16 mouse cellular contexts compared by ENCODE assay signal in genomic region chr10:84707752-84708530, GRCm38 (mm10). TPM values are rescaled to one million over a fixed set of nuclear protein-coding genes. Genes with fewer than 3 reads are reported as not detected.
A peak's percentile ranks its signal among the peaks of the same experiment; 100 is the strongest.
DNase-seq lines count a peak whose midpoint lies in the region; ATAC-seq lines count a peak whose summit lies in the region.
"Had no signal": no experiment of that assay in that cellular context is flagged by ENCODE, and none has a peak within 500 bp of the region (broad histone marks: within the 10 kb centered on the region; RNA-seq: fewer than 3 reads in every experiment).

No protein-coding gene starts in this region.

- H3K4me1 ChIP-seq in heart, embryonic 15.5 days (replicated peaks) = peaks cover 32% of the 10 kb centered on the region
- peaks cover 34% of the 10 kb centered on the region for H3K4me1 ChIP-seq in hindbrain, embryonic 14.5 days (replicated peaks; ENCODE audit: control insufficient read depth, insufficient read depth, low read length)
- H3K4me1 ChIP-seq in neural tube, embryonic 15.5 days = peaks cover 42% of the 10 kb centered on the region

- no peak for ATAC-seq in heart, embryonic 15.5 days (replicated peaks; ENCODE audit: insufficient number of reproducible peaks, insufficient read depth, low FRiP score, low read depth)
- ATAC-seq in hindbrain, embryonic 14.5 days (ENCODE audit: low FRiP score) = no peak
- ATAC-seq in neural tube, embryonic 15.5 days (ENCODE audit: low FRiP score) = no peak

- no peaks in the 10 kb centered on the region for H3K27me3 ChIP-seq in heart, embryonic 15.5 days
- no peaks in the 10 kb centered on the region for H3K27me3 ChIP-seq in hindbrain, embryonic 14.5 days (ENCODE audit: control insufficient read depth, insufficient read depth, low read length)
- no peaks in the 10 kb centered on the region for H3K27me3 ChIP-seq in neural tube, embryonic 15.5 days (replicated peaks)

- no peaks in the 10 kb centered on the region for H3K36me3 ChIP-seq in heart, embryonic 15.5 days
- H3K36me3 ChIP-seq in hindbrain, embryonic 14.5 days (replicated peaks; ENCODE audit: control insufficient read depth, insufficient read depth) = no peaks in the 10 kb centered on the region; the same call in 1 of the 2 replicates
- no peaks in the 10 kb centered on the region for H3K36me3 ChIP-seq in neural tube, embryonic 15.5 days

- H3K27ac ChIP-seq in heart, embryonic 15.5 days = peak overlapping the region; percentile 74
- H3K27ac ChIP-seq in hindbrain, embryonic 14.5 days = peak overlapping the region; percentile 63; the same call in 1 of the 2 replicates
- H3K27ac ChIP-seq in neural tube, embryonic 15.5 days (replicated peaks) = peak overlapping the region; percentile 56; the same call in 1 of the 2 replicates

- no peak overlapping the region for H3K4me3 ChIP-seq in heart, embryonic 15.5 days
- H3K4me3 ChIP-seq in hindbrain, embryonic 14.5 days (replicated peaks; ENCODE audit: low read length) = no peak overlapping the region
- no peak overlapping the region for H3K4me3 ChIP-seq in neural tube, embryonic 15.5 days (replicated peaks)

- H3K9ac ChIP-seq in heart, embryonic 15.5 days = no peak overlapping the region
- no peak overlapping the region for H3K9ac ChIP-seq in hindbrain, embryonic 14.5 days
- H3K9ac ChIP-seq in neural tube, embryonic 15.5 days (replicated peaks) = no peak overlapping the region

- WGBS in heart, embryonic 15.5 days = 65% methylated on average over 14 of the region's 14 CpGs
- WGBS in hindbrain, embryonic 14.5 days = 10% methylated on average over 14 of the region's 14 CpGs
- 14% methylated on average over 14 of the region's 14 CpGs for WGBS in neural tube, embryonic 15.5 days

- no peak overlapping the region for H3K4me2 ChIP-seq in heart, embryonic 15.5 days
- H3K4me2 ChIP-seq in hindbrain, embryonic 14.5 days (replicated peaks) = 0 out of 2 replicates have a peak overlapping the region, but pooled peaks have one; percentile 4
- H3K4me2 ChIP-seq in neural tube, embryonic 15.5 days = no peak overlapping the region
- H3K4me2 ChIP-seq: liver, embryonic 11.5 days had no signal

- H3K9me3 ChIP-seq in heart, embryonic 15.5 days (replicated peaks) = no peaks in the 10 kb centered on the region
- no peaks in the 10 kb centered on the region for H3K9me3 ChIP-seq in hindbrain, embryonic 14.5 days (ENCODE audit: control insufficient read depth, low read length)
- no peaks in the 10 kb centered on the region for H3K9me3 ChIP-seq in neural tube, embryonic 15.5 days (replicated peaks)

- DNase-seq in heart, postnatal 4 days = no peak
- DNase-seq in retina, postnatal 1 day = peak; percentile 41
- DNase-seq in retina, embryonic 14.5 days (ENCODE audit: low spot score) = no peak
- DNase-seq in hindbrain, embryonic 14.5 days (ENCODE audit: low spot score) = no peak
- DNase-seq in cerebellum, postnatal 36 days = no peak
- DNase-seq in yolk sac, embryonic 10.5 days (ENCODE audit: low spot score) = no peak
- DNase-seq: cerebellum, postnatal 25 days; kidney, adult 8-10 months; left cerebral cortex, postnatal 4 days had no signal

RNA-seq across cellular contexts. Expression of gene Rfx4, which starts 47.9 kb away (rescaled TPM):
- 0.04 TPM in 1 of 2 replicates, not detected in the other for polyA plus RNA-seq in heart, embryonic 15.5 days (2015; fragmentation: Nextera tagmentation; extraction: Ambion mirVana)
- total RNA-seq in heart, postnatal 4 days (2021) = not detected
- 23.0 and 25.1 TPM in 2 replicates for polyA plus RNA-seq in hindbrain, embryonic 14.5 days (2014; fragmentation: Nextera tagmentation; extraction: Ambion mirVana)
- 15.9 and 16.6 TPM in 2 replicates for polyA plus RNA-seq in neural tube, embryonic 15.5 days (2015; fragmentation: Nextera tagmentation; extraction: Ambion mirVana)
- total RNA-seq: granulocyte monocyte progenitor cell, adult 5-6 weeks; hematopoietic stem cell, adult 5-6 weeks had no signal
- polyA plus RNA-seq: large intestine, adult 2 months; liver, embryonic 11.5 days; small intestine, adult 2 months had no signal

Comparison
In these comparisons a context has a peak if more than half of its experiments do, and no peak if none do; other contexts are left out.
1. RNA of gene Rfx4, which starts 47.9 kb away (polyA plus RNA-seq): 23.0 to 25.1 TPM in hindbrain, embryonic 14.5 days and 15.9 to 16.6 TPM in neural tube, embryonic 15.5 days; 0.04 TPM in heart, embryonic 15.5 days; every median in the first group is over 10 times any median in the second.
2. Peak in every context shown above with its lines, with median percentiles within 50 percentile points of each other: H3K27ac ChIP-seq.